Mouse (Mus musculus): ENCODE data around the gene Gpt2. TPM values are rescaled to one million over a fixed set of nuclear protein-coding genes. Genes with fewer than 3 reads are reported as not detected.

Gene Gpt2
- polyA plus RNA-seq, 1 experiment from 2014 or later, result 27.2 TPM

GRCm38 (mm10) chr8:85504704-85505103 lies 12.3 kb downstream of the Gpt2 start:
- no peaks in the 10 kb centered on the region for H3K9me3 ChIP-seq (ENCODE audit: control insufficient read depth, low read depth, low read length)
- no peak overlapping the region for H3K4me2 ChIP-seq (replicated peaks; ENCODE audit: low read depth, low read length)
- ATAC-seq (ENCODE audit: insufficient number of reproducible peaks, insufficient read depth, low FRiP score, low read depth), result no peak
- 83% methylated on average over 6 of the region's 6 CpGs for WGBS
- H3K4me3 ChIP-seq (ENCODE audit: low read depth, low read length), result no peak overlapping the region
- 0 out of 2 replicates have a peak, but pooled peaks cover 7% of the 10 kb centered on the region for H3K4me1 ChIP-seq (ENCODE audit: control insufficient read depth, insufficient read depth, low read length)
- H3K27me3 ChIP-seq (ENCODE audit: control insufficient read depth, insufficient read depth, low read length), result no peaks in the 10 kb centered on the region
- H3K36me3 ChIP-seq (ENCODE audit: control insufficient read depth, insufficient read depth, low read length), result peaks cover 6% of the 10 kb centered on the region; the same call in 1 of the 2 replicates
- H3K27ac ChIP-seq (ENCODE audit: low read length), result no peak overlapping the region
- no peak overlapping the region for H3K9ac ChIP-seq (replicated peaks; ENCODE audit: low read depth, low read length)

DNA sequence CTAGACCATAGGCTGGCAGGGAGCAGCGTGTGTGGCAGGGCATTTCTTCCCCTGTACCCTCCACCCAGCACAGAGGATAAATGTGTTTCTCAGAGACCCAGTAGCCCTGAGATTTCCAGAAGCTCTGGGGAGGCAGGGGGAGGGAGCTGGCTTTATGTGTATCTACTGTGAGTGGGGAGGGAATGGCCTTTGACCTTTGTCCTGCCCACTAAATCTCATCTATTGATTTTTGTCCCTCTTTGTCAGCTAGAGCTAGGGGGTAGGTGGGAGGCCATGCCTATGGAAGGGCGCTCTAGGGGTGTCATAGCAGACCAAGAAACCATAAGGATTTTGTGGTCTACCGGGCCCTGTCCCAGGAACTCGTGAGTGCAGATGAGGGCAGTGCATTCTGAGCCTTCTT lies 14.2 kb downstream of the Gpt2 start:
- Histone ChIP-seq H3K9ac (replicated peaks; ENCODE audit: low read depth, low read length) (no peak overlapping the region), H3K4me3 (ENCODE audit: low read depth, low read length) (no peak overlapping the region), H3K4me2 (replicated peaks; ENCODE audit: low read depth, low read length) (no peak overlapping the region), H3K36me3 (ENCODE audit: control insufficient read depth, insufficient read depth, low read length) (peaks cover 9% of the 10 kb centered on the region; the same call in 1 of the 2 replicates), H3K27ac (ENCODE audit: low read length) (no peak overlapping the region), H3K27me3 (ENCODE audit: control insufficient read depth, insufficient read depth, low read length) (no peaks in the 10 kb centered on the region), H3K4me1 (ENCODE audit: control insufficient read depth, insufficient read depth, low read length) (no peaks in the 10 kb centered on the region), H3K9me3 (ENCODE audit: control insufficient read depth, low read depth, low read length) (no peaks in the 10 kb centered on the region)
- no peak for ATAC-seq (ENCODE audit: insufficient number of reproducible peaks, insufficient read depth, low FRiP score, low read depth)
- 87% methylated on average over 4 of the region's 4 CpGs for WGBS

DNA sequence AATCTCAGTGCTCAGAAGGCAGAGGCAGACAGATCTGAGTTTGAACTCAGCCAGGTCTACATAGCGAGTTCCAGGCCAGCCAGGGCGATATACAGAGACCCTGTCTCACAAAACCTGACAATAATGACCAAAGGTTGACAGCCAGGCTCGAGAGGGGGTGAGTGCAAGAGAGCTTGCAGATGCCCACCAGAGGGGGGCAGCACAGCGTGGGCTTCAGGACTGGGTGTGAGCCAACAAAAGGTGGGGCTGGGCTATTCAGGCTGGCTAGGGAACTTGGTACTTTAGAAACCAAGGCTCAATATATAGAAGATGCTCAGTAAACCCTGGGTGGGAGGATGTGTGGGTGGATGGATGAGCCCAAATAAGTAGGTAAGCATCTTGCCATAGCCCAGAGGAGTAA lies 16.3 kb downstream of the Gpt2 start:
- H3K27me3 ChIP-seq (ENCODE audit: control insufficient read depth, insufficient read depth, low read length), result no peaks in the 10 kb centered on the region
- H3K9ac ChIP-seq (replicated peaks; ENCODE audit: low read depth, low read length), result no peak overlapping the region
- H3K4me3 ChIP-seq (ENCODE audit: low read depth, low read length), result no peak overlapping the region
- no peak overlapping the region for H3K4me2 ChIP-seq (replicated peaks; ENCODE audit: low read depth, low read length)
- WGBS, result 85% methylated on average over 4 of the region's 4 CpGs
- no peak overlapping the region for H3K27ac ChIP-seq (ENCODE audit: low read length)
- no peaks in the 10 kb centered on the region for H3K9me3 ChIP-seq (ENCODE audit: control insufficient read depth, low read depth, low read length)
- H3K36me3 ChIP-seq (ENCODE audit: control insufficient read depth, insufficient read depth, low read length), result peaks cover 9% of the 10 kb centered on the region
- no peaks in the 10 kb centered on the region for H3K4me1 ChIP-seq (ENCODE audit: control insufficient read depth, insufficient read depth, low read length)
- no peak for ATAC-seq (ENCODE audit: insufficient number of reproducible peaks, insufficient read depth, low FRiP score, low read depth)

- H3K4me3 ChIP-seq (ENCODE audit: low read depth, low read length), result no peak overlapping the region
- no peak overlapping the region for H3K27ac ChIP-seq (ENCODE audit: low read length)
- no peak overlapping the region for H3K9ac ChIP-seq (replicated peaks; ENCODE audit: low read depth, low read length)
- H3K36me3 ChIP-seq (ENCODE audit: control insufficient read depth, insufficient read depth, low read length), result peaks cover 15% of the 10 kb centered on the region
- 93% methylated on average over 8 of the region's 8 CpGs for WGBS
- ATAC-seq (ENCODE audit: insufficient number of reproducible peaks, insufficient read depth, low FRiP score, low read depth), result no peak
- no peak overlapping the region for H3K4me2 ChIP-seq (replicated peaks; ENCODE audit: low read depth, low read length)
- H3K4me1 ChIP-seq (ENCODE audit: control insufficient read depth, insufficient read depth, low read length), result no peaks in the 10 kb centered on the region
- no peaks in the 10 kb centered on the region for H3K27me3 ChIP-seq (ENCODE audit: control insufficient read depth, insufficient read depth, low read length)
- H3K9me3 ChIP-seq (ENCODE audit: control insufficient read depth, low read depth, low read length), result no peaks in the 10 kb centered on the region
These were observed 19.9 kb downstream of the Gpt2 start for GRCm38 (mm10) chr8:85512234-85512633.

GRCm38 (mm10) chr8:85513283-85513682 lies 20.9 kb downstream of the Gpt2 start:
- 79% methylated on average over 4 of the region's 4 CpGs for WGBS
- H3K4me2 ChIP-seq (replicated peaks; ENCODE audit: low read depth, low read length), result no peak overlapping the region
- no peaks in the 10 kb centered on the region for H3K4me1 ChIP-seq (ENCODE audit: control insufficient read depth, insufficient read depth, low read length)
- no peak overlapping the region for H3K4me3 ChIP-seq (ENCODE audit: low read depth, low read length)
- no peak overlapping the region for H3K9ac ChIP-seq (replicated peaks; ENCODE audit: low read depth, low read length)
- H3K36me3 ChIP-seq (ENCODE audit: control insufficient read depth, insufficient read depth, low read length), result peaks cover 12% of the 10 kb centered on the region
- H3K9me3 ChIP-seq (ENCODE audit: control insufficient read depth, low read depth, low read length), result no peaks in the 10 kb centered on the region
- H3K27ac ChIP-seq (ENCODE audit: low read length), result no peak overlapping the region
- no peaks in the 10 kb centered on the region for H3K27me3 ChIP-seq (ENCODE audit: control insufficient read depth, insufficient read depth, low read length)
- no peak for ATAC-seq (ENCODE audit: insufficient number of reproducible peaks, insufficient read depth, low FRiP score, low read depth)

- Histone ChIP-seq H3K27me3 (ENCODE audit: control insufficient read depth, insufficient read depth, low read length) (no peaks in the 10 kb centered on the region), H3K4me1 (ENCODE audit: control insufficient read depth, insufficient read depth, low read length) (no peaks in the 10 kb centered on the region), H3K36me3 (ENCODE audit: control insufficient read depth, insufficient read depth, low read length) (peaks cover 18% of the 10 kb centered on the region), H3K27ac (ENCODE audit: low read length) (no peak overlapping the region), H3K4me3 (ENCODE audit: low read depth, low read length) (no peak overlapping the region), H3K9ac (replicated peaks; ENCODE audit: low read depth, low read length) (no peak overlapping the region), H3K9me3 (ENCODE audit: control insufficient read depth, low read depth, low read length) (no peaks in the 10 kb centered on the region), H3K4me2 (replicated peaks; ENCODE audit: low read depth, low read length) (no peak overlapping the region)
- no peak for ATAC-seq (ENCODE audit: insufficient number of reproducible peaks, insufficient read depth, low FRiP score, low read depth)
- 74% methylated on average over 7 of the region's 7 CpGs for WGBS
These were observed 23.0 kb downstream of the Gpt2 start for GRCm38 (mm10) chr8:85515391-85515790.

DNA sequence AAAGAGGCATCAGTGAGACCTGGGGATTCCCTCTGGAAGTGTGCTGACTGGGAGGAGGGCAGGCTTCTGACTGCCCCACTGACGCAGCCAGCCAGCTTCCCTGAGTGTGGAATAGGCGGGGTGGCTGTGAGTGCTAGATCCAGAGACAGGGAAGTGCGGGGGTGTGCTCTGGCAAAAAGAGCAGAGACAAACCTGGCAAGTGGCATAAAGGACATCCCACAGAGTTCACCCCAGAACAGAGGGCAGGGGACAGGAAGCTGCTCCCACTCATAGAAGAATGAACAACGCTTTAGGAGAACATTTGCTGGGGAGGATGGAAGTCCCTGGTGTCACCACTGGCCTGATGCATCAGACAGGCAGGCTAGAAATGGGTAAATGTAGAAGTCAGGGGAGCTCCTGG lies 25.0 kb downstream of the Gpt2 start:
- no peak overlapping the region for H3K27ac ChIP-seq (ENCODE audit: low read length)
- ATAC-seq (ENCODE audit: insufficient number of reproducible peaks, insufficient read depth, low FRiP score, low read depth), result no peak
- H3K27me3 ChIP-seq (ENCODE audit: control insufficient read depth, insufficient read depth, low read length), result no peaks in the 10 kb centered on the region
- H3K4me1 ChIP-seq (ENCODE audit: control insufficient read depth, insufficient read depth, low read length), result no peaks in the 10 kb centered on the region
- H3K4me2 ChIP-seq (replicated peaks; ENCODE audit: low read depth, low read length), result no peak overlapping the region
- peaks cover 20% of the 10 kb centered on the region; the same call in 1 of the 2 replicates for H3K36me3 ChIP-seq (ENCODE audit: control insufficient read depth, insufficient read depth, low read length)
- H3K4me3 ChIP-seq (ENCODE audit: low read depth, low read length), result no peak overlapping the region
- WGBS, result 79% methylated on average over 4 of the region's 4 CpGs
- H3K9me3 ChIP-seq (ENCODE audit: control insufficient read depth, low read depth, low read length), result no peaks in the 10 kb centered on the region
- H3K9ac ChIP-seq (replicated peaks; ENCODE audit: low read depth, low read length), result no peak overlapping the region

GRCm38 (mm10) chr8:85517956-85518355 lies 25.6 kb downstream of the Gpt2 start:
- H3K4me2 ChIP-seq (replicated peaks; ENCODE audit: low read depth, low read length), result no peak overlapping the region
- no peak overlapping the region for H3K4me3 ChIP-seq (ENCODE audit: low read depth, low read length)
- H3K4me1 ChIP-seq (ENCODE audit: control insufficient read depth, insufficient read depth, low read length), result no peaks in the 10 kb centered on the region
- no peak for ATAC-seq (ENCODE audit: insufficient number of reproducible peaks, insufficient read depth, low FRiP score, low read depth)
- no peaks in the 10 kb centered on the region for H3K9me3 ChIP-seq (ENCODE audit: control insufficient read depth, low read depth, low read length)
- H3K27me3 ChIP-seq (ENCODE audit: control insufficient read depth, insufficient read depth, low read length), result no peaks in the 10 kb centered on the region
- no peak overlapping the region for H3K27ac ChIP-seq (ENCODE audit: low read length)
- WGBS, result 95% methylated on average over 10 of the region's 10 CpGs
- H3K9ac ChIP-seq (replicated peaks; ENCODE audit: low read depth, low read length), result no peak overlapping the region
- peaks cover 20% of the 10 kb centered on the region; the same call in 1 of the 2 replicates for H3K36me3 ChIP-seq (ENCODE audit: control insufficient read depth, insufficient read depth, low read length)

DNA sequence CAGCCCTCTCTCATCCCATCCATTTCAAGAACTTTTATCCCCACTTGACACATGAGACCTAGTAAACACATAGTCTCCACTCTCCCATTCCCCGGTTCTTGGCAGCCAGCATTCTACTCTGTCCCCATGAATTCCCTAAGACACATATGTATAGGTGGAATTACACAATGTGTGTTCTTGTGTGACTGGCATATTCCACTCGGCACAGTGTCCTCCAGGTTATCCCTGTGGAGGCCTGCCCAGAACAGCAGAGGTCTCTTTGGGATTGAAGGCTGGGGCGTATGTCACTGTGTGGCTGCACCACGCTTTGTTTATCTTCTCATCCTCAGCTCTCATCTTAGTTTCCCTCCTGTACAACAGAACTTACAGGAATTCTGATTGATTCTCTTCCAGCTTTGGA lies 28.2 kb downstream of the Gpt2 start:
- peaks cover 23% of the 10 kb centered on the region; the same call in 1 of the 2 replicates for H3K36me3 ChIP-seq (ENCODE audit: control insufficient read depth, insufficient read depth, low read length)
- ATAC-seq (ENCODE audit: insufficient number of reproducible peaks, insufficient read depth, low FRiP score, low read depth), result no peak

More for the DNA sequence above, 28.2 kb downstream of the Gpt2 start:
- 93% methylated on average over 4 of the region's 4 CpGs for WGBS
- Histone ChIP-seq H3K4me1 (ENCODE audit: control insufficient read depth, insufficient read depth, low read length) (no peaks in the 10 kb centered on the region), H3K4me3 (ENCODE audit: low read depth, low read length) (no peak overlapping the region), H3K27ac (ENCODE audit: low read length) (no peak overlapping the region), H3K4me2 (replicated peaks; ENCODE audit: low read depth, low read length) (no peak overlapping the region), H3K9ac (replicated peaks; ENCODE audit: low read depth, low read length) (no peak overlapping the region), H3K27me3 (ENCODE audit: control insufficient read depth, insufficient read depth, low read length) (no peaks in the 10 kb centered on the region), H3K9me3 (ENCODE audit: control insufficient read depth, low read depth, low read length) (no peaks in the 10 kb centered on the region)
